8 mouse cellular contexts compared by ENCODE assay signal in genomic region chr3:35937345-35937744, GRCm38 (mm10). TPM values are rescaled to one million over a fixed set of nuclear protein-coding genes. Genes with fewer than 3 reads are reported as not detected.
DNase-seq lines count a peak whose midpoint lies in the region; ATAC-seq and TF ChIP-seq lines count a peak whose summit lies in the region.

TSS of gene Dcun1d1 (minus strand) at chr3:35937445.

- no peak within 1 kb of the TSS for H3K27ac ChIP-seq in embryonic facial prominence, embryonic 14.5 days (replicated peaks; ENCODE audit: low read depth, low read length)
- H3K27ac ChIP-seq in heart, postnatal 0 days (ENCODE audit: low read depth), result no peak within 1 kb of the TSS
- no peak within 1 kb of the TSS for H3K27ac ChIP-seq in limb, embryonic 10.5 days
- H3K27ac ChIP-seq in neural tube, embryonic 15.5 days (replicated peaks), result no peak within 1 kb of the TSS

- peaks cover 6% of the 10 kb centered on the region; the same call in 1 of the 2 replicates for H3K36me3 ChIP-seq in embryonic facial prominence, embryonic 14.5 days (ENCODE audit: control insufficient read depth, insufficient read depth, low read length)
- peaks cover 9% of the 10 kb centered on the region; the same call in 1 of the 2 replicates for H3K36me3 ChIP-seq in heart, postnatal 0 days (replicated peaks; ENCODE audit: control insufficient read depth, insufficient read depth, low read length)
- H3K36me3 ChIP-seq in limb, embryonic 10.5 days, result peaks cover 21% of the 10 kb centered on the region
- H3K36me3 ChIP-seq in neural tube, embryonic 15.5 days, result 0 out of 2 replicates have a peak, but pooled peaks cover 5% of the 10 kb centered on the region

- no peak within 1 kb of the TSS for H3K4me3 ChIP-seq in lung, adult 2 months (replicated peaks; ENCODE audit: extremely low read depth, low read depth, low read length)
- H3K4me3 ChIP-seq in embryonic facial prominence, embryonic 14.5 days (ENCODE audit: low read depth, low read length), result no peak within 1 kb of the TSS
- H3K4me3 ChIP-seq in heart, postnatal 0 days (ENCODE audit: low read depth, low read length), result no peak within 1 kb of the TSS
- H3K4me3 ChIP-seq in limb, embryonic 10.5 days, result no peak within 1 kb of the TSS
- no peak within 1 kb of the TSS for H3K4me3 ChIP-seq in neural tube, embryonic 15.5 days (replicated peaks)

- no peak within 1 kb of the TSS for H3K4me2 ChIP-seq in embryonic facial prominence, embryonic 14.5 days (ENCODE audit: low read depth, low read length)
- no peak within 1 kb of the TSS for H3K4me2 ChIP-seq in heart, postnatal 0 days (ENCODE audit: low read depth, low read length)
- H3K4me2 ChIP-seq in neural tube, embryonic 15.5 days, result no peak within 1 kb of the TSS

- no peak for TF ChIP-seq CTCF in lung, adult 2 months (IDR thresholded peaks at IDR 0.05; ENCODE audit: insufficient read depth, low read length)
- no peak for TF ChIP-seq CTCF in heart, postnatal 0 days (IDR thresholded peaks at IDR 0.05; ENCODE audit: low read depth)

- H3K9ac ChIP-seq in embryonic facial prominence, embryonic 14.5 days (ENCODE audit: low read depth, low read length), result no peak within 1 kb of the TSS
- H3K9ac ChIP-seq in heart, postnatal 0 days (replicated peaks; ENCODE audit: low read depth, low read length), result no peak within 1 kb of the TSS
- no peak within 1 kb of the TSS for H3K9ac ChIP-seq in neural tube, embryonic 15.5 days (replicated peaks)

- no peaks in the 10 kb centered on the region; the same call in 1 of the 2 replicates for H3K4me1 ChIP-seq in lung, adult 2 months (ENCODE audit: control insufficient read depth, insufficient read depth, low read length)
- H3K4me1 ChIP-seq in embryonic facial prominence, embryonic 14.5 days (ENCODE audit: control insufficient read depth, insufficient read depth, low read length), result peaks cover 7% of the 10 kb centered on the region; the same call in 1 of the 2 replicates
- H3K4me1 ChIP-seq in heart, postnatal 0 days (ENCODE audit: control insufficient read depth, insufficient read depth), result peaks cover 9% of the 10 kb centered on the region
- peaks cover 12% of the 10 kb centered on the region for H3K4me1 ChIP-seq in limb, embryonic 10.5 days
- peaks cover 13% of the 10 kb centered on the region for H3K4me1 ChIP-seq in neural tube, embryonic 15.5 days

- TF ChIP-seq POLR2A in lung, adult 2 months (IDR thresholded peaks at IDR 0.05; ENCODE audit: borderline replicate concordance, extremely low read depth, low read depth, low read length), result no peak

- H3K27me3 ChIP-seq in embryonic facial prominence, embryonic 14.5 days (replicated peaks; ENCODE audit: control insufficient read depth, insufficient read depth, low read length), result no peaks in the 10 kb centered on the region
- H3K27me3 ChIP-seq in heart, postnatal 0 days (ENCODE audit: control insufficient read depth, insufficient read depth, low read length), result no peaks in the 10 kb centered on the region
- H3K27me3 ChIP-seq in limb, embryonic 10.5 days (ENCODE audit: low read depth, poor library complexity, severe bottlenecking), result no peaks in the 10 kb centered on the region
- no peaks in the 10 kb centered on the region for H3K27me3 ChIP-seq in neural tube, embryonic 15.5 days (replicated peaks)

- 93% methylated on average over 6 of the region's 6 CpGs for WGBS in lung, adult 2 months
- 91% methylated on average over 6 of the region's 6 CpGs for WGBS in embryonic facial prominence, embryonic 14.5 days
- WGBS in heart, postnatal 0 days, result 92% methylated on average over 6 of the region's 6 CpGs
- WGBS in limb, embryonic 10.5 days, result 91% methylated on average over 6 of the region's 6 CpGs
- WGBS in neural tube, embryonic 15.5 days, result 95% methylated on average over 6 of the region's 6 CpGs

- DNase-seq in lung, adult 2 months, result no peak
- DNase-seq in lung, postnatal 25 days (ENCODE audit: low spot score), result no peak
- DNase-seq in embryonic facial prominence, embryonic 14.5 days (ENCODE audit: low spot score), result no peak
- DNase-seq in heart, postnatal 0 days (ENCODE audit: low spot score), result no peak
- DNase-seq in limb, embryonic 10.5 days (ENCODE audit: low spot score), result no peak
- DNase-seq in embryo, embryonic 9.5 days (ENCODE audit: extremely low spot score), result no peak
- DNase-seq in urinary bladder, postnatal 10 days (ENCODE audit: low spot score), result no peak

- no peak for ATAC-seq in embryonic facial prominence, embryonic 14.5 days (ENCODE audit: low read depth)
- no peak for ATAC-seq in heart, postnatal 0 days (ENCODE audit: insufficient read depth, low read depth)
- ATAC-seq in neural tube, embryonic 15.5 days (ENCODE audit: low FRiP score), result no peak

- no peak for TF ChIP-seq EP300 in heart, postnatal 0 days (IDR thresholded peaks at IDR 0.05; ENCODE audit: low read depth)

- no peaks in the 10 kb centered on the region for H3K9me3 ChIP-seq in embryonic facial prominence, embryonic 14.5 days (ENCODE audit: control insufficient read depth, low read length)
- H3K9me3 ChIP-seq in heart, postnatal 0 days (replicated peaks; ENCODE audit: control insufficient read depth, low read length), result no peaks in the 10 kb centered on the region
- no peaks in the 10 kb centered on the region for H3K9me3 ChIP-seq in limb, embryonic 10.5 days (replicated peaks)
- H3K9me3 ChIP-seq in neural tube, embryonic 15.5 days (replicated peaks), result no peaks in the 10 kb centered on the region

RNA-seq across cellular contexts. Expression of gene Dcun1d1, which starts in this region (rescaled TPM):
- polyA plus RNA-seq in lung, adult 2 months (2012; rRNA removed), result 2.3 and 12.3 TPM in 2 replicates
- polyA plus RNA-seq in embryonic facial prominence, embryonic 14.5 days (2014; fragmentation: Nextera tagmentation; extraction: Ambion mirVana), result 84.4 and 89.6 TPM in 2 replicates
- 27.2 and 72.9 TPM in 2 replicates for total RNA-seq in heart, postnatal 0 days (2014; rRNA removed; ENCODE audit: low replicate concordance)
- 88.9 and 92.8 TPM in 2 replicates for polyA plus RNA-seq in heart, postnatal 0 days (2015; fragmentation: Nextera tagmentation; extraction: Ambion mirVana)
- 97.4 and 109 TPM in 2 replicates for polyA plus RNA-seq in limb, embryonic 10.5 days (2016; fragmentation: Nextera tagmentation; extraction: Ambion mirVana)
- 99.5 and 101 TPM in 2 replicates for polyA plus RNA-seq in neural tube, embryonic 15.5 days (2015; fragmentation: Nextera tagmentation; extraction: Ambion mirVana)
